Mouse (Mus musculus): ENCODE results near the gene 4930518I15Rik. TPM values are rescaled to one million over a fixed set of nuclear protein-coding genes. Genes with fewer than 3 reads are reported as not detected.
"Not testable (repeated sequence)": the region's sequence is repeated elsewhere in the genome, so short reads cannot be mapped to it uniquely, and the experiment has no call there.

4930518I15Rik gene
- polyA plus RNA-seq, 1 experiment from 2014 or later, result 1.8 TPM

DNA sequence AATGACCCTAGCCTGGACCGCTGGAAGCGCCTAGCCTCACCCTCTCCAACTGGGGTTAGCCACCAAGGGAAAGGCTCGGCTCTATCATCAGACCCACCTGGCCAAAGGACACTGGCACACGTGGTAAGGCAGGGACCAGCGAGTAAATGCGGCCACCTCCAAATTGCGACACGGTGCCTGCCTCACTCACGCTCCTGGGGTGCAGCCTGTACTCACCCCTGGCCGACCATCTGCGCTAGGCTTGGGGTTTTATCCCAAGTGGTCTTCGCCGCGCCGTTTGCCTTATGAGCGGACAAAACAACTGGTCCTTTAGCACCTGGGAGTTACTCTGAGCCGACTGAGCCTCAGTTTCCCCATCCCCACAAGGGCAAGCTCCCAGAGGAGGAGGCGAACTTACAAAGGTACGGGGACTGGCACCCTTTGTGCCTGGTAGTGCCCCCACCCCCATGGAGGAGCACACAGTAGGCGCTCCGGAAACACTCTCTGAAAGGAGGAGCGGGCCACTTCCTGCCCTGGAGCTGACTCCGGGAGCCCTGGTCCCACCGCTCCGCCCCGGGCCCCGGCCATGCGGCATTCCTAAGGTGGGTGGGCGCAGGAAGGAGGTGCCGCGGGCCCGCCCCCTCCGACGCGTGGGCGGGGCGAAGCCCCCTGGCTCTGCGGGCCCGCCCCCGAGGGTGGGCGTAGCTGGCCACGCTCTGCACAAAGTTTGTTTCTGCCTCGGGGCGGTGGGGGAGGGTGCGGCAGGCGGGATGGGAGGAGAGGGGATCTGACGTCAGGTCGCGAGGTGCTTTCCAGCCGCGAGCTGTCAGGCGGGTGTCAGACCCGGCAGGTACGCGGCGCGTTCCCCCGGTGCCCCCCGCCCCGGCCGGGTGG lies 18.2 kb downstream of the 4930518I15Rik start, which contains the start of gene Tgif2:
Tgif2 (plus strand) TSS at position 689 of the 873 bp plus-strand sequence.
- DNase-seq, result peak; percentile 84
- no peaks in the 10 kb centered on the region for H3K36me3 ChIP-seq (replicated peaks; ENCODE audit: insufficient read depth, low read length)
- TF ChIP-seq CTCF (IDR thresholded peaks at IDR 0.05; ENCODE audit: low read depth) (no peak), EP300 (IDR thresholded peaks at IDR 0.05; ENCODE audit: low read depth) (no peak)
- H3K9ac ChIP-seq (replicated peaks), result peak within 1 kb of the TSS; percentile 81
- peak; percentile 74 for ATAC-seq
- H3K4me3 ChIP-seq (ENCODE audit: low read depth, low read length), result peak within 1 kb of the TSS; percentile 83
- no peaks in the 10 kb centered on the region for H3K9me3 ChIP-seq (ENCODE audit: low read length)
- peak within 1 kb of the TSS; percentile 88 for H3K27ac ChIP-seq (ENCODE audit: low read depth)
- WGBS (ENCODE audit: insufficient replicate concordance), result 5% methylated on average over 50 of the region's 61 CpGs
- no peaks in the 10 kb centered on the region for H3K27me3 ChIP-seq (ENCODE audit: insufficient read depth, low read length)
- H3K4me1 ChIP-seq (ENCODE audit: insufficient read depth), result peaks cover 30% of the 10 kb centered on the region
- peak within 1 kb of the TSS; percentile 99 for H3K4me2 ChIP-seq (ENCODE audit: low read depth, low read length)

DNA sequence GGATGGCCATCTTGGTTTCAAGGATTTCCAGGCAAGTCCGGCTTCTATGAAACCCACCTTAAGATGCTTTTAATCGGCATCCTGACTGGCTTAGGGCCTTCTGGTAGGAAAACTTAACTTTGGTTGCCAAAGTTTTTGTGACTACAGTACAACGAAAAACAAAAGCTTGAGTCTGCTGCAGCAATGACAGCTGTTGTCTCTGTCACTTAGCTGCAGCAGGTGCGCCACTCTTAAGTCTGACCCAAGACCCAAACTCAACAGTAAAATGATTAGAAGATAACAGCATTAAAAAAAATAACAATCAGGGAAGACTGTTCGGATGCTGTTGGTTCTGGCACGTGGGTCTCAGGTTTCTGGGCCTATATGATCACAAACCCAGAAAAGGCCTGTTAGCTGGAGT lies 18.9 kb downstream of the 4930518I15Rik start:
- 71% methylated on average over 6 of the region's 6 CpGs for WGBS (ENCODE audit: insufficient replicate concordance)
- DNase-seq (no peak), ATAC-seq (no peak)
- H3K9ac ChIP-seq (replicated peaks), result no peak overlapping the region; the same call in 1 of the 2 replicates
- peaks cover 30% of the 10 kb centered on the region for H3K4me1 ChIP-seq (ENCODE audit: insufficient read depth)
- no peaks in the 10 kb centered on the region for H3K27me3 ChIP-seq (ENCODE audit: insufficient read depth, low read length)
- peak overlapping the region; percentile 99; the same call in 1 of the 2 replicates for H3K4me2 ChIP-seq (ENCODE audit: low read depth, low read length)
- H3K27ac ChIP-seq (ENCODE audit: low read depth), result peak overlapping the region; percentile 88
- H3K4me3 ChIP-seq (ENCODE audit: low read depth, low read length), result no peak overlapping the region
- TF ChIP-seq EP300 (IDR thresholded peaks at IDR 0.05; ENCODE audit: low read depth), result no peak
- TF ChIP-seq CTCF (IDR thresholded peaks at IDR 0.05; ENCODE audit: low read depth), result no peak
- H3K9me3 ChIP-seq (ENCODE audit: low read length), result no peaks in the 10 kb centered on the region
- 0 out of 2 replicates have a peak, but pooled peaks cover 2% of the 10 kb centered on the region for H3K36me3 ChIP-seq (replicated peaks; ENCODE audit: insufficient read depth, low read length)

DNA sequence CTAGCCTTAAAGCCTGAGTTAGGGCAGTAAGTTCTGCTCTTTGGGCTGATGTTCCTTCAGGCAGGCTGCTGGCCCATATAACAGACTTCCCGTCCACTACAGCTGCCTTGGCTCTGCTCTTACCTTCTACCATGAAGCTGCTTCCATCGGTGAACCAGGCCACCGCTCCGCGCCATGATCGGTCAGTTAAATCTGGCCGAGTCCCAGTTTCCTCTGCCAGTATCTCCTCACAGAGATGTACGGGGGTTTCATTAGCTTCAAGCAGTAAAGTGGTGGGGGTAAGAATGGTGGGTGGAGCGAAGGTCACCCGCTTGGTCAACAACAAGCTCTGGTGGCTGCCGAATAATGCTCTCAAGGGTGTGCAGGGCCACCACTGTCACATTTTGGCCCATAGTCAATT lies 23.4 kb downstream of the 4930518I15Rik start:
- Histone ChIP-seq H3K4me3 (ENCODE audit: low read depth, low read length) (no peak overlapping the region), H3K4me2 (ENCODE audit: low read depth, low read length) (no peak overlapping the region), H3K9me3 (ENCODE audit: low read length) (peaks cover 19% of the 10 kb centered on the region), H3K27ac (ENCODE audit: low read depth) (no peak overlapping the region), H3K27me3 (ENCODE audit: insufficient read depth, low read length) (no peaks in the 10 kb centered on the region), H3K4me1 (ENCODE audit: insufficient read depth) (peaks cover 10% of the 10 kb centered on the region), H3K36me3 (replicated peaks; ENCODE audit: insufficient read depth, low read length) (peaks cover 12% of the 10 kb centered on the region), H3K9ac (replicated peaks) (no peak overlapping the region)
- DNase-seq, result no peak
- ATAC-seq, result no peak
- 90% methylated on average over 11 of the region's 11 CpGs for WGBS (ENCODE audit: insufficient replicate concordance)
- TF ChIP-seq EP300 (IDR thresholded peaks at IDR 0.05; ENCODE audit: low read depth), result no peak
- no peak for TF ChIP-seq CTCF (IDR thresholded peaks at IDR 0.05; ENCODE audit: low read depth)

DNA sequence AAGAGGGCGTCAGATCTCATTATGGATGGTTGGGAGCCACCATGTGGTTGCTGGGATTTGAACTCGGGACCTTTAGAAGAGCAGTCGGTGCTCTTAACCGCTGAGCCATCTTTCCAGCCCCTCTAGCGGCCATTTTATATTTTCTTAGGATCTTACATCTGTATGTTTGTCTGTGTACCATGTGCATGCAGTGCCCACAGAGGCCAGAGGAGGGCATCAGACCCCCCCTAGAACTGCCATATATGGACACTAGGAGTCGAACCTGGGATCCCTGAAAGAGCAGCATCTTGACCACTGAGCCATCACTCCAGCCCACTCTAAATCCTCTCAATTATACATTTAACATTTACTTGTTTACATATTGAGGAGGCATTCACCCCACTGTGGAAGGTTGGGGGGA lies 32.6 kb downstream of the 4930518I15Rik start:
- ATAC-seq; H3K9me3 ChIP-seq (ENCODE audit: low read length); DNase-seq; H3K36me3 ChIP-seq (replicated peaks; ENCODE audit: insufficient read depth, low read length); H3K27ac ChIP-seq (ENCODE audit: low read depth); H3K4me2 ChIP-seq (ENCODE audit: low read depth, low read length); H3K27me3 ChIP-seq (ENCODE audit: insufficient read depth, low read length); H3K4me1 ChIP-seq (ENCODE audit: insufficient read depth); H3K9ac ChIP-seq (replicated peaks); H3K4me3 ChIP-seq (ENCODE audit: low read depth, low read length): not testable (repeated sequence)
- 82% methylated on average over 6 of the region's 6 CpGs for WGBS (ENCODE audit: insufficient replicate concordance)
- 0 out of 2 replicates have a peak, but pooled peaks have one; percentile 12 for TF ChIP-seq CTCF (IDR thresholded peaks at IDR 0.05; ENCODE audit: low read depth)

DNA sequence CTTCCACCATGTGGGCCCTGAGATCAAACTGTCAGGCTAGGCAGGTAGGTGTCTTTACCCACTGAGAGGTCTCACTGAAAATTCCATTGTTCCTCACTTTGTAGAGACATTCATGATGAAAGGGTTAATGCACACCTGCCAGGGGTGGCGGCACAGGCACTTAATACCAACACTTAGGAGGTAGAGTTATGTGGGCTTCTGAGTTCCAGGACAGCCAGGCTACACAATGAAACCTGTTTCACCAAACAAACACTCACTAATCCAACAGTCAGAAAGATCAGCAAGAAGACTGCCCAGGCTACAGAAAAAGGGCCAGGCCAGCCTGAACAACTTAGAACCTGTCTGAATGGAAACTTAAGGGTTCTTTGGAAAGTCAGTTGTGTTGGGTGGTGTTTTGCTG lies 41.6 kb downstream of the 4930518I15Rik start:
- Histone ChIP-seq H3K4me3 (ENCODE audit: low read depth, low read length) (no peak overlapping the region), H3K9ac (replicated peaks) (no peak overlapping the region), H3K4me2 (ENCODE audit: low read depth, low read length) (no peak overlapping the region), H3K27ac (ENCODE audit: low read depth) (no peak overlapping the region), H3K27me3 (ENCODE audit: insufficient read depth, low read length) (no peaks in the 10 kb centered on the region), H3K9me3 (ENCODE audit: low read length) (no peaks in the 10 kb centered on the region), H3K4me1 (ENCODE audit: insufficient read depth) (no peaks in the 10 kb centered on the region), H3K36me3 (replicated peaks; ENCODE audit: insufficient read depth, low read length) (no peaks in the 10 kb centered on the region)
- DNase-seq (no peak), ATAC-seq (no peak)
- WGBS (ENCODE audit: insufficient replicate concordance), result 83% methylated on average over 1 of the region's 1 CpGs
- TF ChIP-seq EP300 (IDR thresholded peaks at IDR 0.05; ENCODE audit: low read depth), result no peak
- TF ChIP-seq CTCF (IDR thresholded peaks at IDR 0.05; ENCODE audit: low read depth), result no peak

DNA sequence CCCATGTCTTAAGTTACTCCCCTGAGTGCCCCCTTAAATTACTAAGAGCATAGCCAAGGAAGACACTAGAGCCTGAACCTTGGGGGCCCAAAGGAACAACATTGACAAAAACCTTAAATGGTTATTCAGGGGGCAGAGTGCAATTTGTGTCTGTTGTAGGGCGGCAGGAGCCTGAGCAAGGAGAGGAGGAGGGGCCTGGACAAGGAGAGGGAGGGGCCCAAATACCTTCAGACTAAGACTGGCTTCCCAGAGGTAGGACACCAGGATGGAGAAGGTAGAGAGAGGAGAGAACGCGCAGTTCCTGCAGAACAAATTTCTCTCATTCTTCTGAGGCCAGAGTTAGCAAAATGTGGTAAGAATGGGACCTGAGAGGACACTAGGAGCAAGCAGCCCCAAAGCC lies 42.3 kb downstream of the 4930518I15Rik start:
- H3K4me1 ChIP-seq (ENCODE audit: insufficient read depth), result no peaks in the 10 kb centered on the region
- TF ChIP-seq CTCF (IDR thresholded peaks at IDR 0.05; ENCODE audit: low read depth), result no peak
- TF ChIP-seq EP300 (IDR thresholded peaks at IDR 0.05; ENCODE audit: low read depth), result no peak
- H3K9ac ChIP-seq (replicated peaks), result no peak overlapping the region
- no peak overlapping the region for H3K4me3 ChIP-seq (ENCODE audit: low read depth, low read length)
- DNase-seq (no peak), ATAC-seq (no peak)
- H3K36me3 ChIP-seq (replicated peaks; ENCODE audit: insufficient read depth, low read length), result no peaks in the 10 kb centered on the region
- WGBS (ENCODE audit: insufficient replicate concordance), result 73% methylated on average over 3 of the region's 3 CpGs
- H3K9me3 ChIP-seq (ENCODE audit: low read length), result no peaks in the 10 kb centered on the region
- H3K4me2 ChIP-seq (ENCODE audit: low read depth, low read length), result no peak overlapping the region
- no peak overlapping the region for H3K27ac ChIP-seq (ENCODE audit: low read depth)
- H3K27me3 ChIP-seq (ENCODE audit: insufficient read depth, low read length), result no peaks in the 10 kb centered on the region
